Mouse (Mus musculus): ENCODE results near the gene Myh15.
"Not testable (repeated sequence)": the region's sequence is repeated elsewhere in the genome, so short reads cannot be mapped to it uniquely, and the experiment has no call there.

Gene Myh15

GRCm38 (mm10) chr16:49057186-49057585, at the start of gene Myh15:
Gene Myh15 (plus strand): TSS chr16:49057486.
- no peak for DNase-seq (ENCODE audit: low read depth, low spot score)

- DNase-seq (ENCODE audit: low read depth, low spot score) = no peak
These were observed 40.5 kb upstream of the Myh15 start for GRCm38 (mm10) chr16:49016620-49017332.

- DNase-seq (ENCODE audit: low read depth, low spot score) = no peak
These were observed 21.4 kb upstream of the Myh15 start for GRCm38 (mm10) chr16:49035852-49036251.

GRCm38 (mm10) chr16:49037771-49038170, 19.5 kb upstream of the Myh15 start:
- DNase-seq (ENCODE audit: low read depth, low spot score) = no peak

GRCm38 (mm10) chr16:49040554-49041221, 16.6 kb upstream of the Myh15 start:
- no peak for DNase-seq (ENCODE audit: low read depth, low spot score)

- DNase-seq (ENCODE audit: low read depth, low spot score) = no peak
These were observed 8.1 kb upstream of the Myh15 start for GRCm38 (mm10) chr16:49049214-49049613.

- no peak for DNase-seq (ENCODE audit: low read depth, low spot score)
These were observed 12.1 kb downstream of the Myh15 start for GRCm38 (mm10) chr16:49069256-49069963.

GRCm38 (mm10) chr16:49071316-49071715, 14.0 kb downstream of the Myh15 start:
- no peak for DNase-seq (ENCODE audit: low read depth, low spot score)

- no peak for DNase-seq (ENCODE audit: low read depth, low spot score)
These were observed 70.7 kb downstream of the Myh15 start for GRCm38 (mm10) chr16:49128015-49128414.

- no peak for DNase-seq (ENCODE audit: low read depth, low spot score)
These were observed 98.9 kb downstream of the Myh15 start for GRCm38 (mm10) chr16:49156193-49156592.

GRCm38 (mm10) chr16:49164349-49165137, 107.3 kb downstream of the Myh15 start:
- peak; percentile 24 for DNase-seq (ENCODE audit: low read depth, low spot score)

- DNase-seq (ENCODE audit: low read depth, low spot score) = no peak
These were observed 108.4 kb downstream of the Myh15 start for GRCm38 (mm10) chr16:49165728-49166127.

- DNase-seq (ENCODE audit: low read depth, low spot score) = no peak
These were observed 110.0 kb downstream of the Myh15 start for GRCm38 (mm10) chr16:49167325-49167724.

GRCm38 (mm10) chr16:49175077-49175476, 117.8 kb downstream of the Myh15 start:
- no peak for DNase-seq (ENCODE audit: low read depth, low spot score)

GRCm38 (mm10) chr16:49175729-49176395, 118.6 kb downstream of the Myh15 start:
- no peak for DNase-seq (ENCODE audit: low read depth, low spot score)

GRCm38 (mm10) chr16:49193521-49193920, 136.2 kb downstream of the Myh15 start:
- DNase-seq (ENCODE audit: low read depth, low spot score) = no peak

- DNase-seq (ENCODE audit: low read depth, low spot score) = no peak
These were observed 136.7 kb downstream of the Myh15 start for GRCm38 (mm10) chr16:49193986-49194385.

GRCm38 (mm10) chr16:49196290-49196689, 139.0 kb downstream of the Myh15 start:
- no peak for DNase-seq (ENCODE audit: low read depth, low spot score)

- no peak for DNase-seq (ENCODE audit: low read depth, low spot score)
These were observed 140.7 kb downstream of the Myh15 start for GRCm38 (mm10) chr16:49197951-49198350.

- DNase-seq (ENCODE audit: low read depth, low spot score) = no peak
These were observed 166.4 kb downstream of the Myh15 start for GRCm38 (mm10) chr16:49223733-49224132.

- DNase-seq (ENCODE audit: low read depth, low spot score) = not testable (repeated sequence)
These were observed 186.2 kb downstream of the Myh15 start for GRCm38 (mm10) chr16:49243517-49243916.

Data from brain, embryonic 18.5 days (tissue).